Mouse (Mus musculus): ENCODE data around the gene Suox. TPM values are rescaled to one million over a fixed set of nuclear protein-coding genes. Genes with fewer than 3 reads are reported as not detected.

Gene Suox
- polyA plus RNA-seq, 1 experiment from 2014 or later: 15.7 TPM

DNA sequence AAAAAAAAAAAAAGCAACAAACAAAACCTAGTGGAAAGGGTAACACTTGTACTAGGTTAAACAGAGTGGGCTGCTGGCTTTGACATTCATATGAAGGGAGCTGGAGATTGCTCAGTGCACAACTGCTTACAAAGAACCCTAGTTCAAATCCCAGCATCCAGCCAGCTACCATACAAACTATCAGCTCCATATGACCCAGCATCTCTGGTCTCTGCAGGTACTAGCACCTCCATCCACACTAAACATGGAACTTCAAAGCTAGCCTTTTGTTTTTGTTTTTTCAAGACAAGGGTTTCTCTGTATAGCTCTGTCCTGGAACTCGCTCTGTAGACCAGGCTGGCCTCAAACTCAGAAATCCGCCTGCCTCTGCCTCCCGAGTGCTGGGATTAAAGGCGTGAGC is 51.2 kb downstream of the Suox start:
- no peak overlapping the region for H3K9ac ChIP-seq (replicated peaks)
- H3K27me3 ChIP-seq (replicated peaks): no peaks in the 10 kb centered on the region
- no peak overlapping the region for H3K4me2 ChIP-seq
- WGBS: 79% methylated on average over 4 of the region's 4 CpGs
- no peak overlapping the region for H3K4me3 ChIP-seq (replicated peaks)
- peaks cover 11% of the 10 kb centered on the region for H3K4me1 ChIP-seq
- peaks cover 26% of the 10 kb centered on the region for H3K36me3 ChIP-seq
- no peak overlapping the region for H3K27ac ChIP-seq (replicated peaks)
- no peak for ATAC-seq (ENCODE audit: low FRiP score)
- no peaks in the 10 kb centered on the region for H3K9me3 ChIP-seq (replicated peaks)

DNA sequence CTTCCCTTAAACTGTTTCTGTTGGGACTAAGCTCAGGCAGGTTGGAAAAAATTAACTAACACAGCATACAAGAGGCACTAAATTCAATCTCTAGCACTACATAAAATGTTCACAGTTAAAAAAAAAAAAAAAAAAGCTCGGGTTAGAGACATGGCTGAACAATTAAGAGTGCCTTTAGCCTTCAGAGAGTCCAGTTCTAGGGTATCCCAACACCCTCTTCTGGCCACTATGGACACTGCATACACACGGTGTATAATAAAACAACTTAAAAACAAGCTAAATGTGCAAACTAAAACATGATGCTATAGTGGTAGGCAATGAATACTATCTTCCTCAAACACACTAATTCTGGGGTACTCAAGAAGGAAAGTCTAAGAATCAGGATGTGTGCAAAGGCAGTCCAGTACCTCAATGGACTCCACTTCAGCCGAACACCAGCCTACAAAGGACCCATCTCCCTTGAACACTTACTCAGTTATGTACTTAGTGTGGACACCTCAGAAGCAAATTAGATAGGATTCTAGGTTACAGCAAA is 51.8 kb downstream of the Suox start:
- Histone ChIP-seq H3K4me2 (no peak overlapping the region), H3K9ac (replicated peaks) (no peak overlapping the region), H3K4me1 (peaks cover 11% of the 10 kb centered on the region), H3K36me3 (peaks cover 26% of the 10 kb centered on the region), H3K9me3 (replicated peaks) (no peaks in the 10 kb centered on the region), H3K27me3 (replicated peaks) (no peaks in the 10 kb centered on the region), H3K4me3 (replicated peaks) (no peak overlapping the region), H3K27ac (replicated peaks) (no peak overlapping the region)
- no peak for ATAC-seq (ENCODE audit: low FRiP score)
- WGBS: 78% methylated on average over 3 of the region's 3 CpGs

DNA sequence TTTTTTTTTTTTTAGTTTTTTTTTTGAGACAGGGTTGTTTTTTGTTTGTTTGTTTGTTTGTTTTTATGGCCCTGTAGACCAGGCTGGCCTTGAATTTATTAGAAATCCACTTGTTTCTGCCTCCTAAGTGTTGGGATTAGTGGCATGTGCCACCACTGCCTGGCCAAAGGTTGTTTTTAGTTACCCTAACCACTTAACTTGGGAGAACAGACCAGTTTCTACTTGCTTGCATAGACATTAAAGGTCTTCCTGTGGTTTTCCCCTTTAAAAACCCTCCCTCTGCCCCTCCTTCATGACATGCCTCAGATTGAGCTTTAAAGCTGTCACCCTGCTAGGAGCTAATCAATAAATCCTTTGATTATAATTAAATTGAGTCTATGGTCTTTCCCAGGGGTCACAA is 53.6 kb downstream of the Suox start:
- no peaks in the 10 kb centered on the region for H3K27me3 ChIP-seq (replicated peaks)
- peaks cover 26% of the 10 kb centered on the region for H3K36me3 ChIP-seq
- no peaks in the 10 kb centered on the region for H3K9me3 ChIP-seq (replicated peaks)
- no peak for ATAC-seq (ENCODE audit: low FRiP score)
- peaks cover 7% of the 10 kb centered on the region for H3K4me1 ChIP-seq
- no peak overlapping the region for H3K9ac ChIP-seq (replicated peaks)
- H3K4me2 ChIP-seq: no peak overlapping the region
- H3K4me3 ChIP-seq (replicated peaks): no peak overlapping the region
- H3K27ac ChIP-seq (replicated peaks): no peak overlapping the region

Other genes with a start within 250 kb of the Suox start
- 138 and 149 TPM in 2 replicates for gene Smarcc2, start 214.8 kb downstream of the Suox start, polyA plus RNA-seq (2015; fragmentation: Nextera tagmentation; extraction: Ambion mirVana)
- gene Myl6, start 179.9 kb downstream of the Suox start, polyA plus RNA-seq (2015; fragmentation: Nextera tagmentation; extraction: Ambion mirVana): 999 and 1,090 TPM in 2 replicates
- 7.0 and 7.7 TPM in 2 replicates for gene Myl6b, start 175.4 kb downstream of the Suox start, polyA plus RNA-seq (2015; fragmentation: Nextera tagmentation; extraction: Ambion mirVana)
- 20.7 and 30.0 TPM in 2 replicates for gene Esyt1, start 148.2 kb downstream of the Suox start, polyA plus RNA-seq (2015; fragmentation: Nextera tagmentation; extraction: Ambion mirVana)
- gene Zc3h10, start 126.3 kb downstream of the Suox start, polyA plus RNA-seq (2015; fragmentation: Nextera tagmentation; extraction: Ambion mirVana): 16.0 and 16.2 TPM in 2 replicates
- gene Rpl41, start 124.8 kb downstream of the Suox start, polyA plus RNA-seq (2015; fragmentation: Nextera tagmentation; extraction: Ambion mirVana): 2,372 and 2,481 TPM in 2 replicates
- 121 and 157 TPM in 2 replicates for gene Pa2g4, start 108.1 kb downstream of the Suox start, polyA plus RNA-seq (2015; fragmentation: Nextera tagmentation; extraction: Ambion mirVana)
- gene Erbb3, start 84.4 kb downstream of the Suox start, polyA plus RNA-seq (2015; fragmentation: Nextera tagmentation; extraction: Ambion mirVana): 3.1 and 6.6 TPM in 2 replicates
- 381 and 453 TPM in 2 replicates for gene Rps26, start 47.3 kb downstream of the Suox start, polyA plus RNA-seq (2015; fragmentation: Nextera tagmentation; extraction: Ambion mirVana)
- 15.2 and 17.0 TPM in 2 replicates for gene Ikzf4, start 28.1 kb downstream of the Suox start, polyA plus RNA-seq (2015; fragmentation: Nextera tagmentation; extraction: Ambion mirVana)
- 103 and 108 TPM in 2 replicates for gene Rab5b, start 22.2 kb upstream of the Suox start, polyA plus RNA-seq (2015; fragmentation: Nextera tagmentation; extraction: Ambion mirVana)
- 0.49 and 1.1 TPM in 2 replicates for gene Pmel, start 30.1 kb upstream of the Suox start, polyA plus RNA-seq (2015; fragmentation: Nextera tagmentation; extraction: Ambion mirVana)
- gene Cdk2, start 31.0 kb upstream of the Suox start, polyA plus RNA-seq (2015; fragmentation: Nextera tagmentation; extraction: Ambion mirVana): 16.1 and 33.7 TPM in 2 replicates
- gene Dgka, start 70.8 kb upstream of the Suox start, polyA plus RNA-seq (2015; fragmentation: Nextera tagmentation; extraction: Ambion mirVana): 7.7 and 13.2 TPM in 2 replicates
- gene Pym1, start 73.8 kb upstream of the Suox start, polyA plus RNA-seq (2015; fragmentation: Nextera tagmentation; extraction: Ambion mirVana): 41.7 and 42.7 TPM in 2 replicates
- gene Mmp19, start 116.8 kb upstream of the Suox start, polyA plus RNA-seq (2015; fragmentation: Nextera tagmentation; extraction: Ambion mirVana): 0.56 and 0.88 TPM in 2 replicates
- 50.6 TPM in 2 replicates for gene Dnajc14, start 130.0 kb upstream of the Suox start, polyA plus RNA-seq (2015; fragmentation: Nextera tagmentation; extraction: Ambion mirVana)
- 14.4 and 16.6 TPM in 2 replicates for gene Tmem198b, start 130.3 kb upstream of the Suox start, polyA plus RNA-seq (2015; fragmentation: Nextera tagmentation; extraction: Ambion mirVana)
- gene Sarnp, start 143.3 kb upstream of the Suox start, polyA plus RNA-seq (2015; fragmentation: Nextera tagmentation; extraction: Ambion mirVana): 147 and 153 TPM in 2 replicates
- gene Ormdl2, start 147.6 kb upstream of the Suox start, polyA plus RNA-seq (2015; fragmentation: Nextera tagmentation; extraction: Ambion mirVana): 23.5 and 34.2 TPM in 2 replicates
- 6.8 and 9.0 TPM in 2 replicates for gene Gdf11, start 217.6 kb upstream of the Suox start, polyA plus RNA-seq (2015; fragmentation: Nextera tagmentation; extraction: Ambion mirVana)
- 254 and 295 TPM in 2 replicates for gene Cd63, start 226.9 kb upstream of the Suox start, polyA plus RNA-seq (2015; fragmentation: Nextera tagmentation; extraction: Ambion mirVana)
- gene Rdh5, start 248.8 kb upstream of the Suox start, polyA plus RNA-seq (2015; fragmentation: Nextera tagmentation; extraction: Ambion mirVana): 15.7 and 19.8 TPM in 2 replicates
- gene Bloc1s1, start 250.0 kb upstream of the Suox start, polyA plus RNA-seq (2015; fragmentation: Nextera tagmentation; extraction: Ambion mirVana): 248 and 265 TPM in 2 replicates